Mouse (Mus musculus) R1 (cell line): Measurements from ENCODE around the gene Gpr68.
A peak's percentile ranks its signal among the peaks of the same experiment; 100 is the strongest.

Experiments
- DNase-seq: peaks from one replicate; pipeline ENCODE4 v3.0.0-alpha.2; 2018; ENCODE audit warnings: low read depth, low spot score

The Gpr68 gene

DNA sequence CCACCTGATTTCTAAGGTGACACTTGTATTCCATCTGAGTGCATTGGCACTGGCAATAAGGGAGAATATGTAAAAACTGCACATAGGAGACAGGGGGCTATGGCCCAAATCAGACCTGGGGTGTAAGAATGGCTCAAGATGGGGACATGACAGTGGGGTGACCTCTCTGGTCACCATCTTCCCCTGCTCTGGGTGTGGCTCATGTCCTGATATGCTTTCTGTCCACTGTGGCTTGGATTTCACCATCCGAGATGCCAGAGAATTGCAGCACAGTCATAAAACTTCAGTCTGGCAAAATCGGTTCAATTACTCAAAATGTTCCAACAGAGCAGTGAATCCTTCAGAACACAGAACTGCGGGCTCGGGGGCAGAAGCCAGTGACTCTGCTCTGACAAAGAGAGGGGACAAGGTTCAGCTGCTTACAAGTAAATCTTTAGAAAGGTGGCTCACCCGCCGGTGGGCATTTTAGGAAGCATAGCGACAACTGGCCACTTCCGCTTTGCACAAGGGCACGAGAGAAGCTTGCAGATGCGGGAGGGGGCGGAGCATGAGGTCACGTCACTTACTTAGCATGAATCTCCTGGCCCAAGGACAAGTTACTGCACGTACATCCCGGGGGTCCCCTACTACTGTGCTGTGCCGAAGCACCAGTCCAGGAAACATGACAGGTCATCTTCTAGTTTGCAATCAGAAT, 16.8 kb upstream of the Gpr68 start:
- no peak for DNase-seq

DNA sequence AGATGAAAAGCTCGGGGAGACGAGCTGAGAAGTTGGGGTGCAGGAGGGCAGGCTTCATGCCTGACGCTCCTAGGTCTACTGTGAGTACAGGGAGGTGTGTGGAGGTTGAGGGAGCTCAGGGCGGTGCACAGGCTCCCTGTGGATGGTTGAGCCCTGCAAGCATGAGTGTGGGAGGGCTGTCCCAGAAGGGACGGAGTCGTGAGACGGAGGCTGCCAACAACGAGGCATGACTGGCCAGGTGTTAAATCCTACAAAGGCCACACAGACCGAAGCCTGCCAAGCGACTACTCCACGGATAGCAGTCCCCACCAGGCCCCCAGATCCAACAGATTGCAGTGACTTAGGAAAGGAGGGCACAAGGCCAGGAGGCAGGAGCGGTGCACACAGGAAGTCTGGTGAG, 2.7 kb upstream of the Gpr68 start:
- no peak for DNase-seq

DNA sequence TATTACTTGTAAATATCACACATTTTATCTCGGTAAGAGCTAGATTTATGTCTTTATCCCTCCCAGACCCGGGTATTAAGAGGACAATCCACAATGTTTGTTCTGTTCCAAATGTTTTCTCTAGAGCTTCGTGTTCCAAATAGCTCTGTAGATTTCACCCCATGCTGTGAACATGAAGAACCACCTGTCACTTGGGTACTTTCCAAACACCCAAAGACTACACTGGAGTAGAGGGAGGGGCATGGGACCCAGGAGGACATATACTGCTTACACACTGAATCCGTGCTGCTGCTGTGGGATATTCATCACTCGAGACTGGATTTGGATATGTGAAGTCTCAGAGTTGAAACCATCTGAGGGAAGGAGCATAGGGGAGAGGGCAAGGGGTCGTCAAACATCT, 1.8 kb upstream of the Gpr68 start:
- DNase-seq, result no peak

DNA sequence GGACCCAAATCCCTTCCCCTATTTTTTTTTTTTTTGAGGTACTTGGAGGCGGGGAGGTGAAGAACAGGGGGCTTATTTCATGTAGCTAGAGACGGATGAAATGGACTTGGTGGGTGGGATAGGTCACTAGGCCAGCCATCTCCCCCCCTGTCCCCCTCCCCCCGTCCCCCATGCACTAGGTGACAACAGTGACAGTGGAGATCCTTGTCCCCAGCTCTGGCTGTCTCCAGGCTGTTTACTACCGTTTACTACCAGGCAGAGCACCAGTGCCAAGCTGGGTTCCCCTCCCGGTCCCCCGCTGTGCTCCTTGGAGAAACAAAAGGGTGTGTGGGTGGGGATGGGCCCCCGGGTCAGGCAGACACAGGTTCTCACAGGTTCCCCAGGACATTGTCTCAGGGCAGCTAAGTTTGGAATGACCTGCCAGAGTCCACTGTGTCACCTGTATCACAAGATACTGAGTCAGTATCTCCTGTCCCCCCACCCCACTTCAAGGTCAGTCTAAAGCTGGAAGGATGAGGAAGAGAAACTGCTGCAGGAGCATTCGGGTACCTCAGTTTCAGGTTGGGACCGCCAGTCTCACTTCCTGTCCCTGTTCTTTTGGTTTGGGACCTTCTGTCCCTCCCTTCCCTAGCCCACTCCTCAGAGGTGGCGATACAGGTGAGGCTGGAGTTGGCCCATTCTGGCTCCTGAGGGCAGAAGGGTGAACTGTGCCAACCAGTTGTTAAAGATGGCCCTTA, 468 bp upstream of the Gpr68 start:
- DNase-seq, result no peak

DNA sequence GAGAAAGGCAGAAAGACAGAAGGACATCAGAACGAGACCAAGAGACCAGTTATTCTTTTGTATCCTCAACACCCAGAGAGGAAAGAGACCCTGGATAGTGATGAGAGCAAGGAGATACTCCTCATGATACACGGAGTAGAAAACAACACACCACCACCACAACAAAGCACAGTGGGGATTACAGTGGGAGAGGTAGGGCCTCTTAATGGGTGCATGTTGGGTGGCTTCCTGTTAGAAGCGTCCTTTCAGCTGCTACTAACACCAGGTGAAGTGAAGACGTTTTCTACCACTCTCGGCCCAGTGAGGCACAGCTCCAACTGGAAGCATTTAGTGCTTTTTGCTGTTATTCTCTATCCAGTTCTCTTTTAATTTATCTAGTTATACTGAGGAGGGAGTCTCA, 1.1 kb downstream of the Gpr68 start:
- DNase-seq, result no peak

DNA sequence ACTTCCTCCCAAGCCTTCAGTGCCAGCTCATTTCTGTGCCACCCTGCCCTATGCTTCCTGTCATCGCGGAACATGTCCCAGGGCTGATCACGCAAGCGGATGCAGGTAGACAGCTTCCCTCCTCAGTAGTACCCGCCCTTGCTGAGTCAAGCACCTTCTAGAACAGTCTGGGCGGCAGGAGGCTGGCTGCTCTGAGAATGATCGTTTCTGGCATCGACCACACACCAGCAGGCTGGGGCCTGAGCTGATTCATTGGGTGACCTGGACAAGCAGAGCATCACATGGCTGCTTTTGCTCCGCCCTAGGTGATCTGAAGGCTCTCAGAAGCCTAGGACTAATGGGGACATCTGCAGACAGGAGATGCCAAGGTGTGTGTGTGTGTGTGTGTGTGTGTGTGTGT, 4.2 kb downstream of the Gpr68 start:
- DNase-seq, result no peak

DNA sequence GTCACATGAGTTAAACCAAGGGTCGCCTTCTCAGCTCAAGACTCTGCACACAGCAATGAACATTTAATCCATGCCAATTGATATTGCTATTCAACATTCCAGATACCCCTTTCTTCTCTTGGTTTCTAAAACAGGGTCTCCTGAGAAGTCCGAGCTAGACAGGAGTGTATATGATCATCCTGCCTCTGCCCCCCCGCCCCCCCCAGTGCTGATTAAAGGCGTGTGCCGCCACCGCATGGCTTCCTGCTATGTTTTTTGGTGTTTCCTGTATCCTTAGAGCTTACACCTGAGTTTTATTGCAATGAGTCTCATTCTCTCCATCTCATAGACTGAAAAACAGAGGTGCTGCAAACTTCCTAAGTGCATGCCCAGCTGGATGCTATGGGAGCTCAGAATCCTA, 6.6 kb downstream of the Gpr68 start:
- no peak for DNase-seq

DNA sequence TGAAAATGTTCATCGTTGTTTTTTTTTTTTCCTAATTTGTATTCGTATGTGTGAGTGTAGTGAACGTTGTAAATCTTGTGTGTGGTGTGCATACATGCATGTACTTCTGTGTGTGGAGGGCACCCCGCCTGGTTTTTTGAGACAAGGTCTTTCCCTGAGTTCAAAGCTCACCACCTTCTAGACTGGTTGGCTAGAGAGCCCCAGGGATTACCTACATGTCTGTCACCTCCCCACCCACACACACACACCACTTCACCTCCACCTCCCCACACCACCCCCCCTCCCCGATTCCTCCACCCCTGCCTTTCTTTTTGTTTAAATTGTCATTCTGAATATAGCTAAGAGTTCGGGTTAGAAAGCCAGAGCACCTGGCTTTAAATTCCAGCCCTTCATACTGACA, 7.1 kb downstream of the Gpr68 start:
- no peak for DNase-seq

DNA sequence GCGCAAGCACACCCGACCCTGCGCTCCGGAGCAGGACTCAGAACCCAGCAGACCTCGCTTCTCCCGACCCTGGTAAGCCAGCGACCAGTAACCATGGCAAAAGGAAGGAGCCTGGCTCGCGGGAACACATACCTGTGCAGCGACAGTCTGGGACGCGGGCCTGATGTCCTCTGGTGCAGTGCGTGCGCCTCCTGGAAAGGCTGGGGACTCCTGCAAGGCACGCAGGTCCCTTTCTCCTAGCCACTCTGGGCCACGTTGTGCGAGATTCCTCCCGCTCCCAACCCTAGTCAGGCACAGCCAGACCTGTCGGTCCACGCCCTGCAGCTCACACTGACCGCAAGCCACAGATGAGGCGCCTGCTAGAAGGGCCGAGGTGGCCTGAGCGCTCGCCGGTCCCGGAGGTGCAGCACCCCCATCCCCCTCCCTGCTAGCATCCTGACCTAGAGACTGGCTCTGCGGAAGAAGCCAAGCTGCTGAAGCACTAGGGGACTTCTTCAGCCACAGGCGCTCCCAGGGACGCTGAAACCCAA, 8.8 kb downstream of the Gpr68 start:
- peak; percentile 31 for DNase-seq

DNA sequence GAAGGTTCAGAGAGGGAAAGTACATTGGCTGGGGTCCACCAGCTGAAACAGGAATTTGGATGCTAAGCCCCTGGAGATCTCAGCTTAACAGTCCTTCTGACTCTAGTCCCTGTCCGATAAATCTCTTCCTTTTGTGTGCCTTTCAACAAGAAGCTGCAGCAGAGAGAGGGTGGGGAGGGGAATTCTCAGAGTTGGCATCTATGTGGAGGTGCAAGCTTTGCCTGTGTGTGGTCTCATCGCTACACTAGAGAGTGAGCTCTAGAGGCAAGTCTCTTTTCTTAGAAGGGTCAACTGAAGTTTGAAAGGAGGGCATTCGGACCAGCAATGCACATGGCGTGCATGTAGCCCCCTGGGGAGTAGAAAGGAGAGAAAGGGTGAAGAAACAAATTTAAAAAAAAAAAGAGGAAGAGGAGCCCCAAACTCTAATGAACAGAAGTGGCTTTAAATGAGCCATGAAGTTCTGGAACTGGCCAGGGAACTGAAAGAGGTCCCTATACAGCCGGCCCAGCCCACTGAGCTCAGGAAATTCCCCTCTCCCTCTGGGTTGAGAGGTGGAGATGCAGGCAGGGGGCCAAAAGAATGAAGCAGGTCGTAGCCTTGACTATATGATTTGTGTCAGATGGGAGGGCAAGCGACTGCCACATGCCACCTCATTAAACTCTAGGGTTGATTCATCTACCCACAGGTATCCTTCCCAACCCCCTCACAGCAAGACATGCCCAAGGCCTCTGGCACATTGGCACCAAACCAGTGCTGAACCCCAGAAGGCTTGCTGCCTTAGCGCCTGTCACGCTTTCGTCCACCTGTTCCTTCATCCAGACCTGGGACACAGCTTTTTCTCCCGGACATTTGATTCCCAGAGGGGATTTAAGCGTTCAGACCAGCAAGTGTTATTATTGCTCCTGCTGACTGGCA, 10.0 kb downstream of the Gpr68 start:
- DNase-seq, result no peak

DNA sequence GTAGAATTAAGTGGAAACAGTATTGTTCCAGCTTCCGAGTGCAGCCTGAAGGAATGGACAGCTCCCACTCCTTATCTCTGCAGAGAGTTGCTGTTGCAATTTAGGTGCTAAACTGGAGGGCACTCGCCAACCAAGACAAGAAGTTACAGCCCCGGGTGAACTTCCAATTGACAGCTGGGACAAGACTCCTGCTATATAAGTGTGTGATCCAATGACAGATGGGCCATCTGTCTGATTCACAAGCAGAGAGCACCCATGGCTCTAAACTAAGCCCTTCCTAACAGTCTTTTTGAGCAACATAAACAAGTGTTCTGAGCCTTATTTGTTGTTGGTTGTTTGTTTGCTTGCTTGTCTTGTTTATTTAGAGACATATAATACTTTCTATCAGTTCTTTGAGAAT, 11.3 kb downstream of the Gpr68 start:
- no peak for DNase-seq

DNA sequence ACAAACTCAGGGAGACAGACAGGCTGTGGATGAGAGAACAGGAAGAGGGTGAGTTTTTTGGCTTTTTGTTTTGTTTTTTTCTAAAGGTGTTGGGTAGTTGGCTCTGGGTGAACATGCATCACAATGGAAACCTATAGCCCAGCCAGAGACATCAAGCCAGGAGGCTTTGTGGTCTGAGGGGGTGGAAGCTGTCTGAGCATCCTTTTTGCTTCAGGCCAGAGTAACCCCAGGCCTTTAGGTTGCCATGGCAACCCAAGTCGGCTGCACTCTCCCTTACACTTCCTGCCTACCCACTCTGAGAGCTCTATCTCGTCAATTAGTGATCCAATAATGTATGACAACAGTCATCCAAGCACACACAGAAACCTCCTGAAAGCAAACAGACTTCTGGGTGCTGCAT, 12.5 kb downstream of the Gpr68 start:
- DNase-seq, result no peak

DNA sequence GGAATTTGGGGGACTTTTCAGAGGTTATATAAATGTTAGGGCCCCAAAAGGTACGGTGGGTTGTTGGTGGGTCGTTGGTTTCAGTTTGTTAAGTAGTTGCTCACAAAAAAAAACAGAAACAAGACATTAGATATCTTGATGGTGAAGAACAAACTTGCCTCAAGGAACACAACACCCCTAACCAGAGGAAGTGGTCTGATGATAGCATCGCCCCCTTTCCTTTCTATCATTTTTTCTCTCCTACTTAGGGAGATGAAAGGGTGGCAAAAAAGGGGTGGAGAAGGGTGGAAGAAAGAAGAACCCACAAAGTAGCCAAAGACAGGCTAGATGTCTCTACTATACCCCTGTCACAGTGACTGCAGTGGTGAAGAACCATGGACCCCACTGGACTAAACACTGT, 17.4 kb downstream of the Gpr68 start:
- DNase-seq, result no peak

DNA sequence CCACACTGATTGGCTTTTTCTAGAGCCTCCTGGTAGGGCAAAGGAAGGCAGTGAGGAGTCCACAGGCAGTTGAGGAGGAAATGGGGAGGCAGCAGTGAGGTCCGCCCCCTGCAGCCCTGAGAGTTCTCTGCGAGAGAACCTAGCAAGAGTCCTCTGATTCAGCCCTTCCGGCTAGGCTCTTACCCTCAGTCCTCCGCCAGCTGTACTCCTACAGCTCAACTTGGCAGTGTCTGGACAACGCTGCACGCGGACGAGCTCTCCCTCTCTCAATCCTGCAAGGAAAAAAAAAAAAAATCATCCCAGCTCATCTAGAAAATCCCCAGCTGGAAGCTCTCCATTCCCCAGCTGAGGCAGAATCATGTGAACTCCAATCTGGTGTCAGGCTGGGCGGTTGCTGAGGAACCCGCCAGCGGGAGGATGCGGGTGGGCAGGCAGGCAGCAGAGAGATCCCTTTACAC, 20.2 kb downstream of the Gpr68 start:
- no peak for DNase-seq

DNA sequence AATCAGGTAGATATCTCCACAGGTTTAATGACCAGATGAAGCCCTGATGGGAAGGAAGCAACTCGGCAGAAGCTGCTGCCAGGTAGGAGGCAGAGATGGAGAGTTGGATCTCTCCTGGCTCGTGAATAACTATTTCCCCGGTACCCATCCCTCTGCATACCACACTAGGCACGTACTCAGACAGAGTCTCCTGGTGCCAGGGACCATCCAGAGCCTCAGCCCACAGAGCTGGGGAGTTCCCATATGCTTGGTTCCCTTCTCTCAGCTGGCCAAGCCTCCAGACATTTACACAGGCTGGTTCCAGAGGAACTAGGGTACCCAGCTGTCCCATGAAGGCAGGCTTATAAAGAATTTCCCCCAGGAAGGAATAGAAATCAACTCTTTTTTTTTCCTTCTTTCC, 21.1 kb downstream of the Gpr68 start:
- no peak for DNase-seq

DNA sequence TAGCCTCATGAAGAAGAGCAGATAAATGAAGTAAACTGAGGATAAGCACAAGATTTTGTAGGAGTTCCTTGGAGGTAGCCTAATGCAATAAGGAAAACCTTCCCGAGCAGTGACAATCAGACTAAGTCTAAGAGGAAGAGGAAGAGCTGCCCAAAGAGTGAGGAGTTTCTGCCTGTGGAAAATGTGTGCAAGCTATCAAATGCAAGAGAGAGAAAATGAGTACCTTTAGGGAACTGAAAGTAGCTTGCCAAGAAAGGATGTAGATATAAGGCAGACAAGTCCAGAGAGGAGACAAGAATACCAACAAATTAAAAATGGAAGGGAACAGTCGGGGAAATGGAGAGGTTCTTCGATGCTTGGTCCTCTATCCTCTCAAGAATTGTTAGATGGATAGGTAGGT, 22.4 kb downstream of the Gpr68 start:
- DNase-seq, result no peak

DNA sequence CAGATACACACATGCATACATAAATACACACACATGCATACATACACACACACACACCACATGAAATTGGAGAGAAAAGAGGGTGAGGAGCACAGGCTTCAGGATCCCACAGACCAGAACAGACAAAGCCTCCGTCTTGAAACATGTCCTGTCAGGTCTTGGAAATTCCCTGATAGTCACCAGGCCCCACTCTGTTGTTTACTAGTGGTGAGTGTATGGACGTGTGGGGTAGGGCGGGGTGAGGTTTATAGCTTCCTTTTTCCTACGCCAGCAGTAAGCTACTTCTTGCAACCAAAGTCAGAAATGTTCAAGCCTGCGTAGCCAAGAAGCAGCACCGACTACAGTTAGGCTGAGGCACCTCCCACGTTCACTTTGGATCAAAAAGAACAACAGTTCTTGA, 24.8 kb downstream of the Gpr68 start:
- DNase-seq, result no peak

DNA sequence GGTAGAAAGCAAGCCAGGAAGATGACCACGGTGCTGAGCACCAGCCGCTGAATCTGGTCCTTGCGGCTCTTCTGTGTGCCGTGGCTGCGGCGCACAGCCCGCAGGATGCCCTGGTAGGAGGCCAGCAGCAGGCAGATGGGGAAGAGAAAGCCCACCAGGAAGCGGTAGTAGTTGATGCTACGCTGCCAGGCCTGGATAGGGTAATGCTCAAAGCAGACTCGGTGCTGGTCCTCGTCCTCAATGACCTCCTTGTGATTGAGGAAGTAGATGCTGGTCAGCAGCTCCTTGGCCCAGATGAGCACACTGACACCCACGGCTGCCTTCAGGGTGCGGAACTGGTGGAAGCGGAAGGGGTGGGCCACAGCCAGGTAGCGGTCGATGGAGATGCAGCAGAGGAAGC, 29.4 kb downstream of the Gpr68 start:
- DNase-seq, result peak; percentile 15

DNA sequence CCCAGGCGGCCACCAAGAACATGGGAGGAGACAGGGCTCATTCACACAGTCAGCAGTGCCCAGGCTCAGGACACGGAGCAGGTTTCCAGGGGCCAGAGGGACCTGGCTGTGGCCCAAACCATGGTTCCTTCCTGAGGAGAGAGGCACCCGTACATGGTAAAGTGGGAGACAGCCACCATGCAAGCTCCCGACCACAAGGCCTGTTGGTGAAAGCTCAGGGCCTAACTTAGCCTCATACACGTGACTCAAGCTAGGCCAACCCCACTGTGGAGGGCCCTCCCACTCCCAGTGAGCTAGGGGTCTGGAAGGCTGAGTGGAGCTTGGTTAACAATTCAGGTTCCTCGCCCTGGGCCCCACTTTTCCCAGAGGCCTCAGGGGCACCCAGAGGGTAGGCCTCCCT, 30.1 kb downstream of the Gpr68 start:
- DNase-seq, result peak; percentile 48

DNA sequence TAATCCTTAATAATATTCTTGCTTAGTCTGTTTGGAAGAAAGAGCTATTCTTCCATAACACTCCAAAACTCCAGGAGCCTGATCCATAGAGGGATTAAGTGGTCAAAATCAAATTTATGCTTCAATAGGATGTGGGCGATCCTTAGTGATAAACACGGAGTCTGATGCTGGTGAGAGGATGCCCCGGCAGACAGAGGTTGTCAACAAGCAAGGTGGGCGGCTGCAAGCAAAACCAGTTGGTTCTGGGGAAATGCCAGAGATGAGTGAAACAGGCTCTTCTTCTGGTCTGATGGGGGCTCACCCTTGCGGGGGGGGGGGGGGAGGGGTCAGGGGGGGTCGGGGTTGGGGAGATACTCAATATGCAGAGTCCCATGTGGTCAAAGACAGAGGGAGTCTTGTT, 32.0 kb downstream of the Gpr68 start:
- DNase-seq, result no peak

DNA sequence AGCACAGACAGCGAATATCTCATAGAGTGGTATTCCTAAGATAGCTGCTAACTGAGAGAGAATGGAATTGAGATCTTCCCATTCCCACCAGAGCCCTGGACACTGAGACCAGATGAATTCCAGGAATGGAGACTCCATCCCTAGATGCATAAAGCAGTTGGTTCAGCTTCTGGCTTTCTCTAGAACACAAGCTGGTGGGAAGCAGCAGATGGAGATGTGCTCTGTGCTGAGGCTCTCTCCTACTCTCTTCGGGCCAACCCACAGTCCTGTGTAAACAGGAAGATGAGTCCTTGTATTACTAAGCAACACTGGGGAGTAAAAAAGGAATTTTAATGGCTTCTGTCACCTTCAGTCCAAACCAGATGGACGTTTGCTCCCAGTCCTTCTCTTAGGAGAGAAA, 32.4 kb downstream of the Gpr68 start:
- no peak for DNase-seq

DNA sequence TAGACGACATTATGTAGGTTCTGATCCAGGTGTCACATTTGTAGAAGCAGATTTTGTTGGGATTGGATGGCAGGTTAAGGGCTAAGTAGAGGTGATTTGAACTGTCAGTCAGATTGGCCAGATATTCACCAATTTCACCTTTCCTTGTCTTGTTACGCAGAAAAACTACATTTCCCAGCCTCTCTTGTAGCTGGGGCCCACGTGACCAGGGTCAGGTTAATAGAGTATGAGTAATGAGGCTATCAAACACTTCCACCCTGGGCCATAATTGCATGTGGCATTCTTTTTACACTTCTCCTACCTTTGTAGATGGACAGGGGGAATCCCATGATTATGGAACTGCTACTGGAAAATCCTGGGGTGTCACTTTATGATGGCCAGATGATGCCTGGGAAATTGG, 34.4 kb downstream of the Gpr68 start:
- no peak for DNase-seq
